Mouse (Mus musculus) forebrain, postnatal 0 days (tissue): ENCODE measurements at regions not wholly inside any gene's neighbourhood (a gene's known extent, or its start where the extent isn't known, plus 50 kb on each side); places are given as distances from the start of the nearest gene placed in this dataset.
"Not testable (repeated sequence)": the region's sequence is repeated elsewhere in the genome, so short reads cannot be mapped to it uniquely, and the experiment has no call there.

Experiments used
- ATAC-seq: fragments of 200-750 bp; cut with Nextera tagmentation; 2 replicates; pipeline ENCODE4 v1.8.0; 2017; ENCODE audit warnings: mild to moderate bottlenecking, moderate library complexity
- DNase-seq: peaks from one replicate; pipeline ENCODE4 v3.0.0-alpha.2; 2015
- H3K27ac ChIP-seq: fragments of 300-500 bp; sonication (generic); 2 replicates; pipeline ENCODE4 v1.5.1; 2014; ENCODE audit warnings: low read depth, mild to moderate bottlenecking, antibody characterized with exemption, low read length, moderate library complexity, mixed read lengths
- H3K27me3 ChIP-seq: fragments of 300-500 bp; sonication (generic); 2 replicates; pipeline ENCODE4 v1.6.1; 2014; ENCODE audit warnings: mild to moderate bottlenecking, low read length, mixed read lengths; ENCODE audit not compliant: insufficient read depth
- H3K36me3 ChIP-seq: fragments of 300-500 bp; sonication (generic); 2 replicates; pipeline ENCODE4 v1.6.1; 2014; ENCODE audit warnings: mild to moderate bottlenecking, moderate library complexity; ENCODE audit not compliant: insufficient read depth
- H3K4me1 ChIP-seq: fragments of 300-500 bp; sonication (generic); 2 replicates; pipeline ENCODE4 v1.6.1; 2014; ENCODE audit warnings: antibody characterized with exemption; ENCODE audit not compliant: insufficient read depth
- H3K4me2 ChIP-seq: fragments of 300-500 bp; sonication (generic); 2 replicates; pipeline ENCODE4 v1.6.1; 2014; ENCODE audit warnings: low read depth, mild to moderate bottlenecking, moderate library complexity
- H3K4me3 ChIP-seq: fragments of 300-500 bp; sonication (generic); 2 replicates; pipeline ENCODE4 v1.5.1; 2014; ENCODE audit warnings: low read depth, low read length, mixed read lengths
- H3K9ac ChIP-seq: fragments of 300-500 bp; sonication (generic); 2 replicates; pipeline ENCODE4 v1.6.1; 2014; ENCODE audit warnings: mild to moderate bottlenecking
- H3K9me3 ChIP-seq: fragments of 300-500 bp; sonication (generic); 2 replicates; pipeline ENCODE4 v1.6.1; 2016; ENCODE audit warnings: low read length
- CTCF ChIP-seq: sonication (generic); IDR thresholded peaks from 2 replicates; pipeline ENCODE4 v1.5.1; 2016; ENCODE audit warnings: antibody characterized with exemption, control low read depth, low read depth
- WGBS: fragments of 180-500 bp; shearing (Covaris S2); extraction: QIAGEN DNeasy Blood & Tissue Kit; methylation state at CpG from one replicate; pipeline ENCODE4 v1.1.7; 2014; 5-methylcytosine and 5-hydroxymethylcytosine counted together

DNA sequence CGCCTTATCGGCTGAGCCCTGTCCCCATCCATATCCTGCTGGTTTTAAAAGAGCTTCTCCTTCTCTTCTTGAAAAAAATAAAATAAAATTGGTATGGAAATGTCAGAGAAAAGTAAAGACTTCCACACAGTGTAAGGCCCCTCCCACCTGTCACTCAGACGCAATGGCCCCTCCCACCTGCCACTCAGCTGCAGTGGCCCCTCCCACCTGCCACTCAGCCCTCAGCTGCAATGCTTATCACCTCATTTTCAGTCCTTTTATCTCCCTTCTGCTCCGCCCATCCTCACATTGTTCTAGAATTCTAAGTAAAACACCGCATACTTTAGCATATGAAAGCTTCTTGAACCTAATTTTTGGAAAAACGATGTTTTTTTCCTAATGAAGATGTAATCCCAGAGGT, 126.4 kb upstream of the Daam1 start:
- Histone ChIP-seq H3K4me3 (no peak overlapping the region), H3K9me3 (no peaks in the 10 kb centered on the region), H3K4me1 (0 out of 2 replicates have a peak, but pooled peaks cover 4% of the 10 kb centered on the region), H3K27me3 (no peaks in the 10 kb centered on the region), H3K36me3 (no peaks in the 10 kb centered on the region), H3K27ac (no peak overlapping the region), H3K9ac (no peak overlapping the region), H3K4me2 (no peak overlapping the region)
- peak; percentile 29; the same call in 1 of the 2 replicates for ATAC-seq
- no peak for DNase-seq
- no peak for TF ChIP-seq CTCF
- WGBS: 76% methylated on average over 6 of the region's 6 CpGs

DNA sequence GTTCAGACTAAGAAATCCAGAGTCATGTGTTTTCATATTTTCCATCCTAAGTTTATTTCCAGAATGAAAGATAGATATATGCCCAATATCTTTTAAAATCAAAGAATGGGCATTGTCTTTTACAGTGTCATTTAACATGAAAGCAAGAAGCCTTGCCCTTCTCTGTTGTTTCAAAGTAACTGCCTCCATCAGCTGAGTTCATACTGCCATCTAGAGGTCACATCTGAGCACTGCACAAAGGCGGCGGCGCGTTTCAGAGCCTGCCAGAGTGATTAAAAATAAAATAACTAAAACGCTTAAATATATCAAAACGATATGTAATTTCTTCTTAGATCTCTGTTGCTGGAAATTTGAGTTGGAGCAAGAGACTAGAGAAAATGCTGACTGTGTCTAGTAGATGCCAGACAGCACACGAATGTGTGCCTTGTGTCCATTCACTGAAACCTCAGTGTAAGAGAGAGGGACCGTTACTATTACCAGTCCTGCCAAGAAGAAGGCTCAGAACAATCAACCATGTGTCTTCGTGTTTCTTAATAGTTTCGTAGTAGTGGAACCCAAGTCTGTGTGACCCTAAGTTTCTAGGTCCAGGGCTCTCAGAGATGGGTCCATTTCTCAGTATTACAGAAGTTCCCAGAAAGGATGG, 123.0 kb upstream of the Daam1 start:
- no peak overlapping the region for H3K4me3 ChIP-seq
- H3K36me3 ChIP-seq: no peaks in the 10 kb centered on the region
- no peak overlapping the region for H3K27ac ChIP-seq
- H3K27me3 ChIP-seq: no peaks in the 10 kb centered on the region
- 0 out of 2 replicates have a peak overlapping the region, but pooled peaks have one; percentile 11 for H3K4me2 ChIP-seq
- peak; percentile 80; the same call in 1 of the 2 replicates for ATAC-seq
- H3K4me1 ChIP-seq: 0 out of 2 replicates have a peak, but pooled peaks cover 4% of the 10 kb centered on the region
- DNase-seq: peak; percentile 91
- WGBS: 17% methylated on average over 10 of the region's 10 CpGs
- peak; percentile 98 for TF ChIP-seq CTCF
- H3K9me3 ChIP-seq: no peaks in the 10 kb centered on the region
- no peak overlapping the region for H3K9ac ChIP-seq

DNA sequence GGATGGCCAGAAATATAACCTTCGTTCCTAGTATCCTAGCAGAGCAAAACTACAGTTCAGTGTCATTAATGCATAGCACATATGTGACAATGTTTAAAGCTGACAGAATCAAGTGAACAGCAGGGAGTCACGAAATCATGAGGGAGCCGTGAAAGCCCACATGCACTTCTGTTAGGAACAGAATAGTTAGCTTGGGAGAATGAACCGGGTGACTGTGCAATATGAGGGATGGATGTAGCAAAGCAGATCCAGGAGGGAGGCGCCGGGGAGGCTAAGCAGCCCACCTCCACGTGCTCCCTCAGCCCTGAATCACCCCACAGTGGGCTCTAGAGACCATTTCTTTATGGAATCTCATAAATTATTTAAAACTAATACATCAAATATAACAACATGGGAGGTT, 116.3 kb upstream of the Daam1 start:
- no peak for DNase-seq
- no peaks in the 10 kb centered on the region for H3K9me3 ChIP-seq
- 58% methylated on average over 7 of the region's 7 CpGs for WGBS
- no peak for TF ChIP-seq CTCF
- no peaks in the 10 kb centered on the region for H3K27me3 ChIP-seq
- H3K36me3 ChIP-seq: no peaks in the 10 kb centered on the region
- no peak overlapping the region for H3K4me2 ChIP-seq
- no peak overlapping the region for H3K4me3 ChIP-seq
- no peaks in the 10 kb centered on the region for H3K4me1 ChIP-seq
- no peak overlapping the region for H3K9ac ChIP-seq
- ATAC-seq: no peak
- H3K27ac ChIP-seq: no peak overlapping the region

DNA sequence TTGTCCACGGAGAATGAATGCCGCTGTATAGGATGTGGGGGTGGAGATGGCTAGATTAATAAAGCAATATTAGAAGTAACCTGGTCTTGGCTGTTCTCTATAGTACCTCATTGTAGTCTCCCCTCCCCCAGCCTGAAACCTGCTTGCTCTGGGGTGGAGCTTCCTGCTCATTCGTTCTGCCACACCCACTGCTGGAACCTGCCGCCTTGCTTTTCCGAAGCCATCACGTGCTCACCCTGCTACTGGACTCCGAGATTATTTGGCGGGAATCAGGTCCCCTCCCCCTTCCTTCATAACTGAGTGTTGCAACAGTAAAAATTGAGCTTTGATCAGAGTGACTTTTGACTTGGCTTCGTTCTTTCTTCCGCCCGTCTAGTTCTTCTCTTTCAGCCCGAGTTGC, 112.5 kb upstream of the Daam1 start:
- not testable (repeated sequence) for H3K4me2 ChIP-seq, H3K4me1 ChIP-seq, DNase-seq, H3K36me3 ChIP-seq, H3K27me3 ChIP-seq, ATAC-seq, H3K9me3 ChIP-seq, H3K27ac ChIP-seq, H3K4me3 ChIP-seq, H3K9ac ChIP-seq
- 83% methylated on average over 12 of the region's 12 CpGs for WGBS

DNA sequence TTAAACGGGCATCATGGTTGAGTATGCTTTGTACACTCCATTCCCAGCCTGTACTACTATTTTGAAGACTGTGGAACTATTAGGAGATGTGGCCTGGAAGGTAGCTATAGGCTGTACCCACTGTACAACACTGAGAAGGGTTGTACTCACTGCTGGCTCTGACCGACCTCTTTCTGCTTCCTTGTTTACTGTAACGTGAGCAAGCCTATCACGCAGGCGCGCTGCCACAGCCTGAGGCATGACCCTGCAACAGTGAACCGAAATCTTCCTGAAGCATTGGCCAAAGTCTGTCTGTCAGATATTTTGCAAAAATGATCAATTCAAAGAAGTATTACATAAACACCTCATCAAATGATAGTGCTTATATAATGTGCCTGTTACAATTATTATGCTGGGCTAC, 112.0 kb upstream of the Daam1 start:
- no peak overlapping the region for H3K4me3 ChIP-seq
- no peaks in the 10 kb centered on the region for H3K4me1 ChIP-seq
- ATAC-seq: no peak
- H3K27ac ChIP-seq: no peak overlapping the region
- WGBS: 85% methylated on average over 7 of the region's 7 CpGs
- no peak for TF ChIP-seq CTCF
- no peaks in the 10 kb centered on the region for H3K27me3 ChIP-seq
- H3K4me2 ChIP-seq: no peak overlapping the region
- no peak for DNase-seq
- no peak overlapping the region for H3K9ac ChIP-seq
- H3K9me3 ChIP-seq: no peaks in the 10 kb centered on the region
- H3K36me3 ChIP-seq: no peaks in the 10 kb centered on the region

DNA sequence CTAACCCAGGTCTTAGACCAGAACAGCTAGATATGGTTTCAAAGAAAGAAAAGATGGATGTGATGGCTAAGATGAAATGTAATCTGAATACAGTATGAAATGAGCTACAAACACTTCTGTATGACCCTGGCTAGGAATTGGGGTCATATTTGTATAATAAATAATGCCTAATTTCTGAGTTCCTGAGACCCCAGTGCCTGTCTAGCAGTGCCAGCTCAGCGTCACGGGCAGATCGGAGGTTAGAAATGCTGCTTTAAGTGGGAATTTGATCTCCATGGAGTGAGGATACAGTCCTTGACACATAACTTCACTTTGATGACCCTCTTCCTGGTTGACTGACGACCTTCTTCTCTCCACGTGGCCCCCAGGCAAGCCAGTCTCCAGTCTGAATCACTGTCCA, 105.7 kb upstream of the Daam1 start:
- Histone ChIP-seq H3K9me3 (no peaks in the 10 kb centered on the region), H3K27me3 (no peaks in the 10 kb centered on the region), H3K4me2 (no peak overlapping the region), H3K9ac (no peak overlapping the region), H3K27ac (no peak overlapping the region), H3K4me1 (no peaks in the 10 kb centered on the region), H3K36me3 (no peaks in the 10 kb centered on the region), H3K4me3 (no peak overlapping the region)
- DNase-seq (no peak), ATAC-seq (no peak)
- 42% methylated on average over 5 of the region's 5 CpGs for WGBS
- no peak for TF ChIP-seq CTCF

GRCm38 (mm10) chr12:71725713-71726336, 105.1 kb upstream of the Daam1 start:
- Histone ChIP-seq H3K4me3 (no peak overlapping the region), H3K9ac (no peak overlapping the region), H3K4me2 (no peak overlapping the region), H3K4me1 (no peaks in the 10 kb centered on the region), H3K27ac (no peak overlapping the region), H3K36me3 (no peaks in the 10 kb centered on the region), H3K9me3 (no peaks in the 10 kb centered on the region), H3K27me3 (no peaks in the 10 kb centered on the region)
- DNase-seq (peak; percentile 33), ATAC-seq (no peak)
- 12% methylated on average over 4 of the region's 4 CpGs for WGBS
- TF ChIP-seq CTCF: no peak
